Mouse (Mus musculus): Measurements from ENCODE around the gene Slc30a9. TPM values are rescaled to one million over a fixed set of nuclear protein-coding genes. Genes with fewer than 3 reads are reported as not detected.

Gene Slc30a9
- total RNA-seq, 1 experiment = 30.3 TPM

DNA sequence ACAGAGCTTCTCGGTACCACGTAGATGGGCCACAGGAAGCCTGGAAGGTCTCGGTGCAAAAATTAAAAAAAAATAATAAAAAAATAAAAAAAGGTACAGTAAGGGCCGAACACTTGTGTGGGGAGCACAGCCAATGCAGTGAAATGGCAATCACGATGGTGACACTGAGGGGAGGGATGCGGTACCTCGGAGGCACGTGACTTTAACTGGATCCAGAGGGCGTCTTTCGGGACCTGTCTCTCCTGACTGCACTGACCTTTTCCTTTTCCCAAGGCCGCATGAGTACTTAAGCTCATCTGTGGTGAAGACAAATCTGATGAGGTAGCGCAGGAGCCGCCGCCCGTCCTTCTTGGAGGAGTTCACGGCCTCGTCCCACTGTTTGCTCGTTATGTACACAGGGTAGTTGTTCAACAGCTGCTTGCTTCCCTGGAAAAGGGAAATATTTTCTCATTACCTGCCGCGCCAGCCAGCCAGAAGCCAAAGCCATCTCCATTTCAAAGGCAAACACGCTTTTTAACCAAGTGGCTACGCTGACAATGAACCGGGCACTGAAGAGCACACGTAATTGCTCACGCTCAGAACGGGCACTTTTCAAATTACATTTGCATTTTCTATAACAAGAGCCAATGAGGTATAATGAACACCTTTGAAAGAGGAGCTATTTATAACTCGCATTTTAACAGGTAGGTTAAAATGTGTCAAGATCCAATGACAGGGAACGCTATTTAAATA, 93.3 kb downstream of the Slc30a9 start:
- no peak overlapping the region for H3K9ac ChIP-seq (ENCODE audit: insufficient read depth, low read depth, low read length, poor library complexity, severe bottlenecking)
- H3K4me1 ChIP-seq (ENCODE audit: control insufficient read depth in 2 of 2, insufficient read depth in 2 of 2, low read length in 2 of 2, poor library complexity in 1 of 2) = peaks cover 0 to 2% of the 10 kb centered on the region in 2 experiments; a peak in 1 of 4 replicates
- no peak for DNase-seq (ENCODE audit: low read depth, low spot score)
- in situ Hi-C loops (cut with MboI; ENCODE audit: low sequenced_read_pairs in 2 of 2, unreplicated experiment in 2 of 2) = no loop called here
- no peaks in the 10 kb centered on the region for H3K9me3 ChIP-seq (ENCODE audit: control insufficient read depth, insufficient read depth, low read depth, low read length)
- no peak overlapping the region for H3K4me3 ChIP-seq (ENCODE audit: insufficient read depth in 1 of 2, low read depth in 1 of 2, low read length in 2 of 2, poor library complexity in 1 of 2, severe bottlenecking in 1 of 2)
- no peak overlapping the region for H3K27ac ChIP-seq (ENCODE audit: insufficient read depth, low read depth, low read length, poor library complexity, severe bottlenecking)
- H3K36me3 ChIP-seq (ENCODE audit: control insufficient read depth, insufficient read depth, low read length, poor library complexity, severe bottlenecking) = peaks cover 27% of the 10 kb centered on the region; the same call in 1 of the 2 replicates
- TF ChIP-seq ZNF384 (IDR thresholded peaks at IDR 0.05; ENCODE audit: low read depth, low read length) (no peak), HCFC1 (IDR thresholded peaks at IDR 0.05; ENCODE audit: borderline replicate concordance, insufficient read depth, low read length) (no peak), ZC3H11A (IDR thresholded peaks at IDR 0.05; ENCODE audit: borderline replicate concordance, low read depth, low read length) (no peak), MAFK (IDR thresholded peaks at IDR 0.05; ENCODE audit: insufficient read depth, low read depth, low read length) (no peak)

DNA sequence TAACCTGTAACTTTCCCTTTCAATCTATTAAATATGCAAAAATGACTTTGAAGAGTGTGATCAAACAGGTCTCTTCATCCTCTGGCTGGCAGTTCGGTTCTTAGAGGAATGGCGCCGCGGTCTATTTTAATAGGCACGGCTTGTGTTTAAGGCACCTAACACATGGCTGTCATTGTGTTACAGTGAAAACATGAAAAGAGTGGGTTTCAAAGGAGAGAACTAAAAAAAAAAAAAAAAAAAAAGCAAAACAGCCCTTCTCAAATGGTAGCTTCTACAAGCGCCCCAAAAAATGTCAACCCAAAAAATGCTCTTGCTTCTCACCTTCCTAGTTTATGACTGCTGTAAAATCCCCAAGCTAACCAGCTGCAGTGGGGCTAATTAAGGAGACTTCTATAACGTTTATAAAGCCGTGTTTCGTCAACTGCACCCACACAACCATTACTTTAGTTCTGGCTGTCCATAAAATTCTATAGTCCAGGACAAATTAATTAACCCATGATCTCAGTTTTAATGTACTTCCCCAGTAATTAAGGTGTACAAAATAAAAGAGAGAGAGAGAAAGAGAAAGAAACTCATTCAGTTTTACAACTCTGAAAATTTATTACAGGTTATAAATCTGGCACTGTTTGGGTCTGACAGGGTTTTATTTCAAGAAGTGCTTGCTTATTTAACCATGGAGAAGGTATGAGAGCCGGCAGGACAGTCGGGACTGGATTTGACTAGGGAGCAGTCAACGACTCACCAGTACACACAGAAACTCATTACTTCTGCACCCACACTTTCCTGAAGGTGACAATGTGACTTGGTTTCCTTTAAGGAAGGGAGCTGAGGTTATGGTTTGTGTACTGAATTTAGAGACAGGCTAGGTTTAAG, 94.1 kb downstream of the Slc30a9 start:
- in situ Hi-C loops (cut with MboI; ENCODE audit: low sequenced_read_pairs in 2 of 2, unreplicated experiment in 2 of 2) = no loop called here
- no peak overlapping the region for H3K4me3 ChIP-seq (ENCODE audit: insufficient read depth in 1 of 2, low read depth in 1 of 2, low read length in 2 of 2, poor library complexity in 1 of 2, severe bottlenecking in 1 of 2)

DNA sequence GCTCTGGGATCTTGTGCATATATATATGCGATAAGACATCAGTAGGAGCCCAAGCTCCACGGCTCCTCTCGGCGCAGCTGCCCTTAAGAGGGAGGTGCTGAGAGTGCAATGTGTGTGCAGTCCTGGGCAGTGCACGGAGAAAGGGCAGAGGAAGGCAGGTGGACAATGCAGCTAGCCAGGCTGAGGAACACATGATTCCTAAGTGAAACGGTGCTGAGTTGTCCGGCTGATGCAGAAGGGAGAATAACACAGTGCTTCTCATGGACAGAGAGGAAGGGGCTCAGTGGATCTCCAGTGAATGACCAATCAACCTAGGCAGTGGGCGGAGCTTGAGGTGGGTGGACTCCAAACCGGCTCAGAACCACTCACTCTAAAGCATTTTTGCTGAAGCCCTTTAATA, 94.9 kb downstream of the Slc30a9 start:
- DNase-seq (ENCODE audit: low read depth, low spot score) = no peak
- H3K27ac ChIP-seq (ENCODE audit: insufficient read depth, low read depth, low read length, poor library complexity, severe bottlenecking) = no peak overlapping the region
- peaks cover 29% of the 10 kb centered on the region; the same call in 1 of the 2 replicates for H3K36me3 ChIP-seq (ENCODE audit: control insufficient read depth, insufficient read depth, low read length, poor library complexity, severe bottlenecking)

More for the DNA sequence above, 94.1 kb downstream of the Slc30a9 start:
- H3K36me3 ChIP-seq (ENCODE audit: control insufficient read depth, insufficient read depth, low read length, poor library complexity, severe bottlenecking) = peaks cover 28% of the 10 kb centered on the region; the same call in 1 of the 2 replicates
- H3K27ac ChIP-seq (ENCODE audit: insufficient read depth, low read depth, low read length, poor library complexity, severe bottlenecking) = no peak overlapping the region
- peaks cover 0 to 2% of the 10 kb centered on the region in 2 experiments; a peak in 1 of 4 replicates for H3K4me1 ChIP-seq (ENCODE audit: control insufficient read depth in 2 of 2, insufficient read depth in 2 of 2, low read length in 2 of 2, poor library complexity in 1 of 2)
- TF ChIP-seq CHD2 (IDR thresholded peaks at IDR 0.05; ENCODE audit: low read depth, low read length) = no peak
- TF ChIP-seq ZNF384 (IDR thresholded peaks at IDR 0.05; ENCODE audit: low read depth, low read length) = no peak
- no peak for TF ChIP-seq HCFC1 (IDR thresholded peaks at IDR 0.05; ENCODE audit: borderline replicate concordance, insufficient read depth, low read length)
- TF ChIP-seq MAFK (IDR thresholded peaks at IDR 0.05; ENCODE audit: insufficient read depth, low read depth, low read length) = no peak
- TF ChIP-seq ZC3H11A (IDR thresholded peaks at IDR 0.05; ENCODE audit: borderline replicate concordance, low read depth, low read length) = no peak
- no peak for DNase-seq (ENCODE audit: low read depth, low spot score)
- no peak overlapping the region for H3K9ac ChIP-seq (ENCODE audit: insufficient read depth, low read depth, low read length, poor library complexity, severe bottlenecking)
- H3K9me3 ChIP-seq (ENCODE audit: control insufficient read depth, insufficient read depth, low read depth, low read length) = no peaks in the 10 kb centered on the region

DNA sequence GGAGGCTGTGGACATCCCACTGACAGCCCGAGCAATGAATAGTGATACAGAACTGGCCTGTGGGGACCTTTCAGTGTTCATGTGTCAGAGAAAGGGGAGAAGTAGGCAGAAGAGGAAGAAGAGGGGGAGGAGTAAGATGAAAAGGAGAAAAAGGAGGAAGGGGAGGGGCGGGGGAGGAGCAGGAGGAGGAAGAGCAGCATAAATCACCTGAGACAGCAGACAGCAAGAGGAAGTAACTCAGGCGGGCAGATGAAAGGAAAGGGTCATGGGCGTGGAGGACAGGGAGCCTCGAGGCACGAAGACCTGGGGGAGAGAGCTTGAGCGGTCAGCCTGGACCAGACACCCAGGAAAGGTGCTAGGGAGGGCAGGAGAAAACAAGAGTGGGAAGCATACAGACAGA, 97.6 kb downstream of the Slc30a9 start:
- Histone ChIP-seq H3K4me1 (ENCODE audit: control insufficient read depth in 2 of 2, insufficient read depth in 2 of 2, low read length in 2 of 2, poor library complexity in 1 of 2) (peaks cover 0 to 3% of the 10 kb centered on the region in 2 experiments; a peak in 1 of 4 replicates), H3K36me3 (ENCODE audit: control insufficient read depth, insufficient read depth, low read length, poor library complexity, severe bottlenecking) (peaks cover 23% of the 10 kb centered on the region; the same call in 1 of the 2 replicates), H3K4me3 (ENCODE audit: insufficient read depth in 1 of 2, low read depth in 1 of 2, low read length in 2 of 2, poor library complexity in 1 of 2, severe bottlenecking in 1 of 2) (no peak overlapping the region), H3K9me3 (ENCODE audit: control insufficient read depth, insufficient read depth, low read depth, low read length) (no peaks in the 10 kb centered on the region), H3K9ac (ENCODE audit: insufficient read depth, low read depth, low read length, poor library complexity, severe bottlenecking) (no peak overlapping the region), H3K27ac (ENCODE audit: insufficient read depth, low read depth, low read length, poor library complexity, severe bottlenecking) (no peak overlapping the region)
- no peak for DNase-seq (ENCODE audit: low read depth, low spot score)
- in situ Hi-C loops (cut with MboI; ENCODE audit: low sequenced_read_pairs in 2 of 2, unreplicated experiment in 2 of 2) = no loop called here
- TF ChIP-seq HCFC1 (IDR thresholded peaks at IDR 0.05; ENCODE audit: borderline replicate concordance, insufficient read depth, low read length) (no peak), MAFK (IDR thresholded peaks at IDR 0.05; ENCODE audit: insufficient read depth, low read depth, low read length) (no peak), ZNF384 (IDR thresholded peaks at IDR 0.05; ENCODE audit: low read depth, low read length) (no peak), CHD2 (IDR thresholded peaks at IDR 0.05; ENCODE audit: low read depth, low read length) (no peak), ZC3H11A (IDR thresholded peaks at IDR 0.05; ENCODE audit: borderline replicate concordance, low read depth, low read length) (no peak)

More for the DNA sequence above, 94.9 kb downstream of the Slc30a9 start:
- H3K9me3 ChIP-seq (ENCODE audit: control insufficient read depth, insufficient read depth, low read depth, low read length) = no peaks in the 10 kb centered on the region
- H3K9ac ChIP-seq (ENCODE audit: insufficient read depth, low read depth, low read length, poor library complexity, severe bottlenecking) = no peak overlapping the region
- no peak overlapping the region for H3K4me3 ChIP-seq (ENCODE audit: insufficient read depth in 1 of 2, low read depth in 1 of 2, low read length in 2 of 2, poor library complexity in 1 of 2, severe bottlenecking in 1 of 2)
- no peak for TF ChIP-seq MAFK (IDR thresholded peaks at IDR 0.05; ENCODE audit: insufficient read depth, low read depth, low read length)
- TF ChIP-seq HCFC1 (IDR thresholded peaks at IDR 0.05; ENCODE audit: borderline replicate concordance, insufficient read depth, low read length) = no peak
- no peak for TF ChIP-seq ZC3H11A (IDR thresholded peaks at IDR 0.05; ENCODE audit: borderline replicate concordance, low read depth, low read length)
- no peak for TF ChIP-seq ZNF384 (IDR thresholded peaks at IDR 0.05; ENCODE audit: low read depth, low read length)
- TF ChIP-seq CHD2 (IDR thresholded peaks at IDR 0.05; ENCODE audit: low read depth, low read length) = no peak
- in situ Hi-C loops (cut with MboI; ENCODE audit: low sequenced_read_pairs in 2 of 2, unreplicated experiment in 2 of 2) = no loop called here
- peaks cover 0 to 2% of the 10 kb centered on the region in 2 experiments; a peak in 1 of 4 replicates for H3K4me1 ChIP-seq (ENCODE audit: control insufficient read depth in 2 of 2, insufficient read depth in 2 of 2, low read length in 2 of 2, poor library complexity in 1 of 2)

All from ES-E14 (cell line).